Mouse (Mus musculus): Measurements from ENCODE around the gene Ppil6.

- TF ChIP-seq POLR2A (IDR thresholded peaks at IDR 0.05; ENCODE audit: low read depth, low read length) (no peak), CTCF (conservative IDR thresholded peaks at IDR 0.05; ENCODE audit: insufficient read depth, insufficient read length, low read depth, low read length) (no peak)
Observed at GRCm38 (mm10) chr10:41538986-41539385, 48.7 kb downstream of the Ppil6 start.
